Mouse (Mus musculus): ENCODE data around the gene Ptpru. TPM values are rescaled to one million over a fixed set of nuclear protein-coding genes. Genes with fewer than 3 reads are reported as not detected.

The Ptpru gene
- polyA plus RNA-seq, 1 experiment from 2014 or later = 2.3 TPM

DNA sequence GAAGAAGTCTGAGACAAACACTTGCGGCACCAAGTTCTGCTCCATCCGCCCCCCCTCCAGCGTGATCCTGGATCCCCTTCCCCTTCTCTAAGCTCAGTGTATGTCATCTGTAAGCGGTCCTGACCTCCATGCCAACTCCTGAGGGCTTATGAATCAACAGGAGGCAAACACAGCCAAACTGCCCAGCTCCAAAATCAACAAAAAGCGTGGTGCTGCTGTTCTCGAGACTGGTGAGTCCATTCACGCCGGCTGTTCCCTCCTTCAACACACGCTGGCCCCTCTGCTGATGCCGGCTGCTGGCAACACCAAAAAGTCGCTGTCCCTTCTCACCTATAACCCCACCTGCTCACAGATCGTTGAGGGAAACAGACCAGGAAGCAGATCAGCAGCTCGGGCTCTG is 95.1 kb downstream of the Ptpru start:
- Histone ChIP-seq H3K4me2 (replicated peaks; ENCODE audit: low read depth) (no peak overlapping the region), H3K27me3 (replicated peaks; ENCODE audit: control insufficient read depth, insufficient read depth, low read length) (no peaks in the 10 kb centered on the region), H3K4me3 (ENCODE audit: low read depth, low read length) (no peak overlapping the region), H3K27ac (ENCODE audit: low read depth, low read length) (peak overlapping the region; percentile 41; the same call in 1 of the 2 replicates), H3K9me3 (ENCODE audit: control insufficient read depth) (no peaks in the 10 kb centered on the region), H3K4me1 (replicated peaks; ENCODE audit: control insufficient read depth, insufficient read depth, low read length) (0 out of 2 replicates have a peak, but pooled peaks cover 3% of the 10 kb centered on the region), H3K9ac (ENCODE audit: low read depth, low read length) (no peak overlapping the region; the same call in 1 of the 2 replicates), H3K36me3 (ENCODE audit: control insufficient read depth, insufficient read depth) (no peaks in the 10 kb centered on the region)
- no peak for ATAC-seq
- TF ChIP-seq CTCF (IDR thresholded peaks at IDR 0.05; ENCODE audit: low read depth) = no peak
- 53% methylated on average over 13 of the region's 13 CpGs for WGBS

- TF ChIP-seq CTCF (IDR thresholded peaks at IDR 0.05; ENCODE audit: low read depth) = no peak
- no peak for ATAC-seq
- Histone ChIP-seq H3K27me3 (replicated peaks; ENCODE audit: control insufficient read depth, insufficient read depth, low read length) (no peaks in the 10 kb centered on the region), H3K4me1 (replicated peaks; ENCODE audit: control insufficient read depth, insufficient read depth, low read length) (0 out of 2 replicates have a peak, but pooled peaks cover 3% of the 10 kb centered on the region), H3K9me3 (ENCODE audit: control insufficient read depth) (no peaks in the 10 kb centered on the region; the same call in 1 of the 2 replicates), H3K27ac (ENCODE audit: low read depth, low read length) (no peak overlapping the region), H3K36me3 (ENCODE audit: control insufficient read depth, insufficient read depth) (no peaks in the 10 kb centered on the region), H3K4me3 (ENCODE audit: low read depth, low read length) (no peak overlapping the region), H3K4me2 (replicated peaks; ENCODE audit: low read depth) (no peak overlapping the region), H3K9ac (ENCODE audit: low read depth, low read length) (no peak overlapping the region)
- WGBS = 69% methylated on average over 5 of the region's 5 CpGs
These were observed 97.5 kb downstream of the Ptpru start for GRCm38 (mm10) chr4:131740621-131741020.

GRCm38 (mm10) chr4:131728628-131729027 is 109.5 kb downstream of the Ptpru start:
- Histone ChIP-seq H3K27me3 (replicated peaks; ENCODE audit: control insufficient read depth, insufficient read depth, low read length) (no peaks in the 10 kb centered on the region), H3K4me2 (replicated peaks; ENCODE audit: low read depth) (no peak overlapping the region), H3K9me3 (ENCODE audit: control insufficient read depth) (no peaks in the 10 kb centered on the region), H3K4me3 (ENCODE audit: low read depth, low read length) (no peak overlapping the region), H3K36me3 (ENCODE audit: control insufficient read depth, insufficient read depth) (no peaks in the 10 kb centered on the region), H3K9ac (ENCODE audit: low read depth, low read length) (no peak overlapping the region), H3K27ac (ENCODE audit: low read depth, low read length) (no peak overlapping the region), H3K4me1 (replicated peaks; ENCODE audit: control insufficient read depth, insufficient read depth, low read length) (no peaks in the 10 kb centered on the region)
- no peak for TF ChIP-seq CTCF (IDR thresholded peaks at IDR 0.05; ENCODE audit: low read depth)
- 43% methylated on average over 7 of the region's 7 CpGs for WGBS
- ATAC-seq = no peak

- no peaks in the 10 kb centered on the region for H3K27me3 ChIP-seq (replicated peaks; ENCODE audit: control insufficient read depth, insufficient read depth, low read length)
- no peak for ATAC-seq
- H3K4me3 ChIP-seq (ENCODE audit: low read depth, low read length) = no peak overlapping the region
- 59% methylated on average over 11 of the region's 11 CpGs for WGBS
- H3K4me1 ChIP-seq (replicated peaks; ENCODE audit: control insufficient read depth, insufficient read depth, low read length) = 0 out of 2 replicates have a peak, but pooled peaks cover 3% of the 10 kb centered on the region
- TF ChIP-seq CTCF (IDR thresholded peaks at IDR 0.05; ENCODE audit: low read depth) = peak; percentile 82
- no peaks in the 10 kb centered on the region for H3K9me3 ChIP-seq (ENCODE audit: control insufficient read depth)
- no peak overlapping the region for H3K27ac ChIP-seq (ENCODE audit: low read depth, low read length)
- no peak overlapping the region for H3K4me2 ChIP-seq (replicated peaks; ENCODE audit: low read depth)
- no peaks in the 10 kb centered on the region for H3K36me3 ChIP-seq (ENCODE audit: control insufficient read depth, insufficient read depth)
- no peak overlapping the region for H3K9ac ChIP-seq (ENCODE audit: low read depth, low read length)
These were observed 114.5 kb downstream of the Ptpru start for GRCm38 (mm10) chr4:131723415-131724080.

DNA sequence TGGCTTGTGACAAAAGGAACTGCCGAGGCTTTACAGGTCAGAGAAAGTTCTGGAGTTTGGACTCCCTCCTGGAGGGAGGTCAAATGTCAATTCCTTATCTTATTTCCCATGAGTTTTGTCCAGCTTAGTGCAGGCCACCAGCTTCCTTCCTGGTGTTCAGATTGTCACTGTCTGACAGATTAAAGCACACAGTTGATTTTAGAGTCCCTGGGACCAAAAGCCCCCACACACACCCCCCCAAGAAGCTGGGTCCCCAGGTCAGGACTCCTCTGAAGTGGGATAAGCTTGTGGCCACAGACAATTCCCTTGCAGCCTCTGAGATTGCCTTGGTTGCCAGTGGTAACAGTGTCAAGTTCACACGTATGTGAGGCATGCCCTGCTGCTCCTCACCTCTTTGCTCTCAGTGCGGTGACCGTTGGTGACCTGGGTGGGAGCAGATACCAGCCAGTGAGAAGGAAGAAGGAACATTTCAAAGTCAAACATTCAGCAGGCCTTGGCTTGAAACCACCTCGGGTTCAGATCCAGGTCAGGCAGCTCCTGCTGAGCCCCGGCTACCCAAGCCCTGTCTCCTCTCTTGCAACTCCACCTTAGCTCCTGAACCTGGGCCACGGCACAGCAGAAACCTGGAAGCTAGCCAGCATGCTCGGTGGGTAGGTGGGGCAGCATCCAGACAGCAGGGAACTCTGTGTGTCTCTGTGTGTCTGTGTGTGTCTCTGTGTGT is 115.8 kb downstream of the Ptpru start:
- Histone ChIP-seq H3K4me1 (replicated peaks; ENCODE audit: control insufficient read depth, insufficient read depth, low read length) (0 out of 2 replicates have a peak, but pooled peaks cover 3% of the 10 kb centered on the region), H3K27me3 (replicated peaks; ENCODE audit: control insufficient read depth, insufficient read depth, low read length) (no peaks in the 10 kb centered on the region), H3K4me3 (ENCODE audit: low read depth, low read length) (no peak overlapping the region), H3K9ac (ENCODE audit: low read depth, low read length) (no peak overlapping the region), H3K27ac (ENCODE audit: low read depth, low read length) (no peak overlapping the region), H3K9me3 (ENCODE audit: control insufficient read depth) (no peaks in the 10 kb centered on the region), H3K36me3 (ENCODE audit: control insufficient read depth, insufficient read depth) (no peaks in the 10 kb centered on the region), H3K4me2 (replicated peaks; ENCODE audit: low read depth) (no peak overlapping the region)
- peak; percentile 46; the same call in 1 of the 2 replicates for ATAC-seq
- TF ChIP-seq CTCF (IDR thresholded peaks at IDR 0.05; ENCODE audit: low read depth) = no peak
- 13% methylated on average over 8 of the region's 8 CpGs for WGBS

GRCm38 (mm10) chr4:131719151-131719550 is 118.9 kb downstream of the Ptpru start:
- no peak for ATAC-seq
- H3K4me3 ChIP-seq (ENCODE audit: low read depth, low read length) = no peak overlapping the region
- H3K4me1 ChIP-seq (replicated peaks; ENCODE audit: control insufficient read depth, insufficient read depth, low read length) = 0 out of 2 replicates have a peak, but pooled peaks cover 3% of the 10 kb centered on the region
- no peak overlapping the region for H3K9ac ChIP-seq (ENCODE audit: low read depth, low read length)
- no peak for TF ChIP-seq CTCF (IDR thresholded peaks at IDR 0.05; ENCODE audit: low read depth)
- H3K36me3 ChIP-seq (ENCODE audit: control insufficient read depth, insufficient read depth) = no peaks in the 10 kb centered on the region
- H3K4me2 ChIP-seq (replicated peaks; ENCODE audit: low read depth) = no peak overlapping the region
- 80% methylated on average over 5 of the region's 5 CpGs for WGBS
- no peaks in the 10 kb centered on the region for H3K27me3 ChIP-seq (replicated peaks; ENCODE audit: control insufficient read depth, insufficient read depth, low read length)
- no peak overlapping the region for H3K27ac ChIP-seq (ENCODE audit: low read depth, low read length)
- no peaks in the 10 kb centered on the region for H3K9me3 ChIP-seq (ENCODE audit: control insufficient read depth)

Other genes starting within 250 kb of the Ptpru start
- gene Mecr, start 5.2 kb upstream of the Ptpru start, polyA plus RNA-seq (2015; fragmentation: Nextera tagmentation; extraction: Ambion mirVana) = 27.3 and 27.6 TPM in 2 replicates
- 36.2 and 38.3 TPM in 2 replicates for gene Srsf4, start 35.3 kb upstream of the Ptpru start, polyA plus RNA-seq (2015; fragmentation: Nextera tagmentation; extraction: Ambion mirVana)
- 1.3 and 1.7 TPM in 2 replicates for gene Tmem200b, start 83.5 kb upstream of the Ptpru start, polyA plus RNA-seq (2015; fragmentation: Nextera tagmentation; extraction: Ambion mirVana)
- 0.08 and 0.09 TPM in 2 replicates for gene Gm10300, start 236.4 kb upstream of the Ptpru start, polyA plus RNA-seq (2015; fragmentation: Nextera tagmentation; extraction: Ambion mirVana)
- 22.2 TPM in 2 replicates for gene Epb41, start 237.0 kb upstream of the Ptpru start, polyA plus RNA-seq (2015; fragmentation: Nextera tagmentation; extraction: Ambion mirVana)